Mouse (Mus musculus) G1E (cell line): ENCODE data around the gene Tekt2.

Experiments
- CTCF ChIP-seq: IDR thresholded peaks from 2 replicates; pipeline ENCODE4 v1.5.1; 2012; ENCODE audit warnings: low read depth, low read length, inconsistent platforms, mixed read lengths
- GATA1 ChIP-seq: IDR thresholded peaks from 2 replicates; pipeline ENCODE4 v1.6.1; 2012; ENCODE audit warnings: borderline replicate concordance, low read length, inconsistent platforms, mixed read lengths
- TAL1 ChIP-seq: conservative IDR thresholded peaks from 2 replicates; pipeline ENCODE4 v1.6.1; 2012; ENCODE audit warnings: low read depth, low read length, inconsistent platforms, mixed read lengths

GRCm38 (mm10) chr4:126290314-126290713, 35.2 kb downstream of the Tekt2 start:
- TF ChIP-seq CTCF (no peak), TAL1 (no peak), GATA1 (no peak)
